Mouse (Mus musculus) megakaryocyte, embryonic 14.5 days (primary cell): ENCODE results near the gene Vmn1r10.

Source experiments
- FLI1 ChIP-seq: IDR thresholded peaks from 2 replicates; pipeline ENCODE4 v1.6.1; 2012; ENCODE audit warnings: low read length, inconsistent platforms, mixed read lengths
- GATA1 ChIP-seq: IDR thresholded peaks from 3 replicates; pipeline ENCODE4 v1.6.1; 2012; ENCODE audit warnings: mixed read lengths, low read length, inconsistent platforms, borderline replicate concordance

DNA sequence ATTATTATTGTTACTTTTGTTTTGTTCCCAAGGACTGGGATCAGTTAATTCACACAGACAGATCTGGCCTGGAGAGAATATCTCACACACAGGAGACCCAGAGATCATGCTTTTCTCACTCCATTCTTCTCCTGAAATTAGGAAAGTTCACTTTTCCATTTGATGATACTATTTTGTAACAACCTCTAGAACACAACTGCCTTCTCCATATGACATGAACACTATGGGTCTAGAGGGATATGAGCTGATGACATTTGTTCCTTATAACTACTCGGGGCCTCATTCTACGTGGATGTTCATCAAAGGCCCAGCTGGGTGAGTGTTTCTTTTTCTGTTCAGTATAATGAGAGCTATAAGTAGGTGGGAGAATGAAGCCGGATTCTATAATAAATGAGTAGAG is at the start of gene Vmn1r10:
- TF ChIP-seq GATA1, result no peak
- TF ChIP-seq FLI1, result no peak
